Mouse (Mus musculus) neural tube, embryonic 15.5 days (tissue): ENCODE measurements around the gene Hist2h3c1. TPM values are rescaled to one million over a fixed set of nuclear protein-coding genes. Genes with fewer than 3 reads are reported as not detected.
"Not testable (repeated sequence)": the region's sequence is repeated elsewhere in the genome, so short reads cannot be mapped to it uniquely, and the experiment has no call there.

ENCODE experiments used
- ATAC-seq: fragments of 200-750 bp; cut with Nextera tagmentation; 2 replicates; pipeline ENCODE4 v1.8.0; 2017; ENCODE audit warnings: mild to moderate bottlenecking, moderate TSS enrichment, moderate library complexity; ENCODE audit not compliant: low FRiP score
- H3K27ac ChIP-seq: fragments of 300-500 bp; sonication (generic); replicated peaks from 2 replicates; pipeline ENCODE4 v1.5.1; 2015; ENCODE audit warnings: mild to moderate bottlenecking, inconsistent platforms
- H3K27me3 ChIP-seq: fragments of 300-500 bp; sonication (generic); replicated peaks from 2 replicates; pipeline ENCODE4 v1.6.1; 2015; ENCODE audit warnings: inconsistent platforms
- H3K36me3 ChIP-seq: fragments of 300-500 bp; sonication (generic); 2 replicates; pipeline ENCODE4 v1.6.1; 2015; ENCODE audit warnings: inconsistent platforms
- H3K4me1 ChIP-seq: fragments of 300-500 bp; sonication (generic); 2 replicates; pipeline ENCODE4 v1.6.1; 2015; ENCODE audit warnings: inconsistent platforms
- H3K4me2 ChIP-seq: fragments of 300-500 bp; sonication (generic); 2 replicates; pipeline ENCODE4 v1.6.1; 2015; ENCODE audit warnings: inconsistent platforms, mild to moderate bottlenecking, moderate library complexity
- H3K4me3 ChIP-seq: fragments of 300-500 bp; sonication (generic); replicated peaks from 2 replicates; pipeline ENCODE4 v1.5.1; 2015; ENCODE audit warnings: mild to moderate bottlenecking, inconsistent platforms
- H3K9ac ChIP-seq: fragments of 300-500 bp; sonication (generic); replicated peaks from 2 replicates; pipeline ENCODE4 v1.6.1; 2015; ENCODE audit warnings: mild to moderate bottlenecking, inconsistent platforms
- H3K9me3 ChIP-seq: fragments of 300-500 bp; sonication (generic); replicated peaks from 2 replicates; pipeline ENCODE4 v1.6.1; 2016; ENCODE audit warnings: inconsistent platforms
- WGBS: fragments of 180-500 bp; shearing (Covaris S2); methylation state at CpG from one replicate; pipeline ENCODE4 v1.1.7; 2015; ENCODE audit warnings: mixed read lengths; 5-methylcytosine and 5-hydroxymethylcytosine counted together
- polyA plus RNA-seq: library from polyadenylated mRNA; unstranded; fragments of >200 nt; fragmentation: Nextera tagmentation; extraction: Ambion mirVana; gene quantifications from 2 replicates; pipeline ENCODE4 v1.2.1, GENCODE M21; 2015

Hist2h3c1 gene
- polyA plus RNA-seq, 1 experiment from 2014 or later, result 0.14 TPM

GRCm38 (mm10) chr3:96262979-96263550 lies 16.6 kb downstream of the Hist2h3c1 start, which contains the start of gene Hist2h4:
Hist2h4 (minus strand) TSS chr3:96263311.
- H3K4me3 ChIP-seq, result peak within 1 kb of the TSS; percentile 66
- no peaks in the 10 kb centered on the region for H3K9me3 ChIP-seq
- H3K27ac ChIP-seq, result peak within 1 kb of the TSS; percentile 99
- no peaks in the 10 kb centered on the region for H3K36me3 ChIP-seq
- peaks cover 31% of the 10 kb centered on the region for H3K4me1 ChIP-seq
- no peaks in the 10 kb centered on the region for H3K27me3 ChIP-seq
- H3K4me2 ChIP-seq, result peak within 1 kb of the TSS; percentile 73
- ATAC-seq, result peak; percentile 91
- peak within 1 kb of the TSS; percentile 89 for H3K9ac ChIP-seq
- WGBS, result 0% methylated on average over 36 of the region's 40 CpGs

GRCm38 (mm10) chr3:96263558-96264403 lies 17.3 kb downstream of the Hist2h3c1 start:
- H3K27me3 ChIP-seq, result no peaks in the 10 kb centered on the region
- no peaks in the 10 kb centered on the region for H3K9me3 ChIP-seq
- H3K4me2 ChIP-seq, result peak overlapping the region; percentile 73
- peak; percentile 42; the same call in 1 of the 2 replicates for ATAC-seq
- H3K9ac ChIP-seq, result peak overlapping the region; percentile 55
- H3K27ac ChIP-seq, result peak overlapping the region; percentile 99
- H3K4me1 ChIP-seq, result peaks cover 33% of the 10 kb centered on the region
- 4% methylated on average over 27 of the region's 27 CpGs for WGBS
- H3K36me3 ChIP-seq, result no peaks in the 10 kb centered on the region
- H3K4me3 ChIP-seq, result peak overlapping the region; percentile 66

GRCm38 (mm10) chr3:96264404-96264949 lies 18.0 kb downstream of the Hist2h3c1 start:
- Histone ChIP-seq H3K4me3 (peak overlapping the region; percentile 66; the same call in 1 of the 2 replicates), H3K27me3 (no peaks in the 10 kb centered on the region), H3K4me2 (peak overlapping the region; percentile 73), H3K27ac (peak overlapping the region; percentile 99), H3K9me3 (no peaks in the 10 kb centered on the region), H3K36me3 (no peaks in the 10 kb centered on the region), H3K4me1 (peaks cover 36% of the 10 kb centered on the region), H3K9ac (no peak overlapping the region)
- no peak for ATAC-seq
- WGBS, result 71% methylated on average over 7 of the region's 7 CpGs

GRCm38 (mm10) chr3:96266132-96266710 lies 19.7 kb downstream of the Hist2h3c1 start:
- no peak for ATAC-seq
- Histone ChIP-seq H3K27me3 (no peaks in the 10 kb centered on the region), H3K36me3 (no peaks in the 10 kb centered on the region), H3K4me2 (no peak overlapping the region), H3K9me3 (no peaks in the 10 kb centered on the region), H3K9ac (no peak overlapping the region), H3K27ac (no peak overlapping the region), H3K4me1 (peaks cover 35% of the 10 kb centered on the region), H3K4me3 (no peak overlapping the region)
- WGBS, result 94% methylated on average over 8 of the region's 8 CpGs

- WGBS, result 80% methylated on average over 4 of the region's 4 CpGs
- peak overlapping the region; percentile 84; the same call in 1 of the 2 replicates for H3K4me2 ChIP-seq
- no peak overlapping the region for H3K9ac ChIP-seq
These were observed 21.1 kb downstream of the Hist2h3c1 start for GRCm38 (mm10) chr3:96267541-96267940.

GRCm38 (mm10) chr3:96268051-96268775 lies 21.7 kb downstream of the Hist2h3c1 start, which contains the start of gene Hist2h3b:
Hist2h3b (plus strand) TSS chr3:96268654.
- WGBS, result 18% methylated on average over 26 of the region's 30 CpGs
- no peaks in the 10 kb centered on the region for H3K9me3 ChIP-seq

More at GRCm38 (mm10) chr3:96267541-96267940, 21.1 kb downstream of the Hist2h3c1 start:
- Histone ChIP-seq H3K36me3 (no peaks in the 10 kb centered on the region), H3K4me1 (peaks cover 23% of the 10 kb centered on the region), H3K27ac (peak overlapping the region; percentile 88), H3K4me3 (no peak overlapping the region), H3K9me3 (no peaks in the 10 kb centered on the region), H3K27me3 (no peaks in the 10 kb centered on the region)
- ATAC-seq, result no peak

GRCm38 (mm10) chr3:96268776-96269378 lies 22.4 kb downstream of the Hist2h3c1 start:
- Histone ChIP-seq H3K9ac (peak overlapping the region; percentile 48), H3K4me2 (peak overlapping the region; percentile 84), H3K4me3 (peak overlapping the region; percentile 53), H3K27ac (peak overlapping the region; percentile 96), H3K4me1 (peaks cover 19% of the 10 kb centered on the region)
- H3K36me3 ChIP-seq, H3K27me3 ChIP-seq, H3K9me3 ChIP-seq: not testable (repeated sequence)
- ATAC-seq, result peak; percentile 53
- WGBS, result under 1% methylated on average over 12 of the region's 44 CpGs

More at GRCm38 (mm10) chr3:96268051-96268775, 21.7 kb downstream of the Hist2h3c1 start, which contains the start of gene Hist2h3b:
- H3K4me2 ChIP-seq, result peak within 1 kb of the TSS; percentile 84
- peak; percentile 65 for ATAC-seq
- H3K36me3 ChIP-seq, result no peaks in the 10 kb centered on the region
- peak within 1 kb of the TSS; percentile 53 for H3K4me3 ChIP-seq
- peak within 1 kb of the TSS; percentile 48 for H3K9ac ChIP-seq
- peak within 1 kb of the TSS; percentile 96 for H3K27ac ChIP-seq
- no peaks in the 10 kb centered on the region for H3K27me3 ChIP-seq
- peaks cover 23% of the 10 kb centered on the region for H3K4me1 ChIP-seq

- Histone ChIP-seq H3K27ac (peak within 1 kb of the TSS; percentile 96), H3K4me1 (peaks cover 12% of the 10 kb centered on the region), H3K9ac (peak within 1 kb of the TSS; percentile 77), H3K9me3 (no peaks in the 10 kb centered on the region), H3K36me3 (no peaks in the 10 kb centered on the region), H3K4me3 (peak within 1 kb of the TSS; percentile 53), H3K27me3 (no peaks in the 10 kb centered on the region), H3K4me2 (peak within 1 kb of the TSS; percentile 84)
- peak; percentile 96 for ATAC-seq
- WGBS, result under 1% methylated on average over 45 of the region's 45 CpGs
These were observed 23.3 kb downstream of the Hist2h3c1 start, which contains the start of gene Hist2h2bb for GRCm38 (mm10) chr3:96269511-96270474. Hist2h2bb (plus strand) TSS chr3:96269752.

- peaks cover 8% of the 10 kb centered on the region for H3K4me1 ChIP-seq
- H3K9me3 ChIP-seq, result no peaks in the 10 kb centered on the region
- H3K36me3 ChIP-seq, result no peaks in the 10 kb centered on the region
- H3K27ac ChIP-seq, result no peak overlapping the region
- no peak for ATAC-seq
- H3K27me3 ChIP-seq, result no peaks in the 10 kb centered on the region
- no peak overlapping the region for H3K4me2 ChIP-seq
- 90% methylated on average over 17 of the region's 17 CpGs for WGBS
- H3K9ac ChIP-seq, result no peak overlapping the region
- H3K4me3 ChIP-seq, result no peak overlapping the region
These were observed 27.3 kb downstream of the Hist2h3c1 start for GRCm38 (mm10) chr3:96273591-96274465.
